Mouse (Mus musculus) stomach, embryonic 16.5 days (tissue): ENCODE measurements around the gene Ltv1. TPM values are rescaled to one million over a fixed set of nuclear protein-coding genes. Genes with fewer than 3 reads are reported as not detected.

Experiments
- polyA plus RNA-seq: library from polyadenylated mRNA; unstranded; fragments of >200 nt; fragmentation: Nextera tagmentation; extraction: Ambion mirVana; gene quantifications from 2 replicates; pipeline ENCODE4 v1.2.1, GENCODE M21; 2015

The Ltv1 gene
- polyA plus RNA-seq, 1 experiment from 2014 or later, result 77.5 TPM

Other genes starting within 250 kb of the Ltv1 start
- 7.0 and 9.3 TPM in 2 replicates for gene Stx11, start 228.9 kb downstream of the Ltv1 start, polyA plus RNA-seq
- 31.3 and 33.4 TPM in 2 replicates for gene Sf3b5, start 187.8 kb downstream of the Ltv1 start, polyA plus RNA-seq
- gene Plagl1, start 132.7 kb downstream of the Ltv1 start, polyA plus RNA-seq, result 259 and 283 TPM in 2 replicates
- gene Zc2hc1b, start 15.1 kb downstream of the Ltv1 start, polyA plus RNA-seq, result not detected in 2 replicates